Mouse (Mus musculus): ENCODE results near the gene Yod1. TPM values are rescaled to one million over a fixed set of nuclear protein-coding genes. Genes with fewer than 3 reads are reported as not detected.

Gene Yod1
- polyA plus RNA-seq, 1 experiment from 2014 or later: 13.3 TPM

- Histone ChIP-seq H3K27ac (0 out of 2 replicates have a peak overlapping the region, but pooled peaks have one; percentile 54), H3K4me3 (no peak overlapping the region), H3K9me3 (no peaks in the 10 kb centered on the region), H3K4me1 (replicated peaks) (peaks cover 15% of the 10 kb centered on the region), H3K36me3 (no peaks in the 10 kb centered on the region), H3K27me3 (ENCODE audit: insufficient read depth, poor library complexity, severe bottlenecking) (no peaks in the 10 kb centered on the region)
- no peak for DNase-seq (ENCODE audit: low spot score)
- WGBS: 21% methylated on average over 11 of the region's 11 CpGs
Measured at GRCm38 (mm10) chr1:130737411-130737881, 20.3 kb downstream of the Yod1 start.

GRCm38 (mm10) chr1:130737916-130738315, 20.8 kb downstream of the Yod1 start:
- Histone ChIP-seq H3K4me1 (replicated peaks) (peaks cover 15% of the 10 kb centered on the region), H3K36me3 (no peaks in the 10 kb centered on the region)
- WGBS: 89% methylated on average over 7 of the region's 7 CpGs

GRCm38 (mm10) chr1:130738551-130739106, 21.5 kb downstream of the Yod1 start:
- Histone ChIP-seq H3K36me3 (no peaks in the 10 kb centered on the region), H3K27ac (no peak overlapping the region), H3K27me3 (ENCODE audit: insufficient read depth, poor library complexity, severe bottlenecking) (no peaks in the 10 kb centered on the region), H3K4me1 (replicated peaks) (peaks cover 18% of the 10 kb centered on the region), H3K9me3 (no peaks in the 10 kb centered on the region), H3K4me3 (no peak overlapping the region)
- 78% methylated on average over 3 of the region's 3 CpGs for WGBS
- no peak for DNase-seq (ENCODE audit: low spot score)

More at GRCm38 (mm10) chr1:130737916-130738315, 20.8 kb downstream of the Yod1 start:
- H3K27me3 ChIP-seq (ENCODE audit: insufficient read depth, poor library complexity, severe bottlenecking): no peaks in the 10 kb centered on the region
- no peak overlapping the region for H3K27ac ChIP-seq
- no peak for DNase-seq (ENCODE audit: low spot score)
- H3K4me3 ChIP-seq: no peak overlapping the region
- H3K9me3 ChIP-seq: no peaks in the 10 kb centered on the region

GRCm38 (mm10) chr1:130739636-130740035, 22.5 kb downstream of the Yod1 start:
- H3K9me3 ChIP-seq: no peaks in the 10 kb centered on the region
- no peak overlapping the region for H3K4me3 ChIP-seq
- DNase-seq (ENCODE audit: low spot score): no peak
- 81% methylated on average over 3 of the region's 3 CpGs for WGBS
- no peaks in the 10 kb centered on the region for H3K27me3 ChIP-seq (ENCODE audit: insufficient read depth, poor library complexity, severe bottlenecking)
- H3K36me3 ChIP-seq: no peaks in the 10 kb centered on the region
- no peak overlapping the region for H3K27ac ChIP-seq
- H3K4me1 ChIP-seq (replicated peaks): peaks cover 19% of the 10 kb centered on the region

- no peak for DNase-seq (ENCODE audit: low spot score)
- Histone ChIP-seq H3K36me3 (no peaks in the 10 kb centered on the region), H3K9me3 (no peaks in the 10 kb centered on the region), H3K27me3 (ENCODE audit: insufficient read depth, poor library complexity, severe bottlenecking) (no peaks in the 10 kb centered on the region), H3K4me3 (no peak overlapping the region), H3K27ac (no peak overlapping the region; the same call in 1 of the 2 replicates), H3K4me1 (replicated peaks) (peaks cover 19% of the 10 kb centered on the region)
- 75% methylated on average over 4 of the region's 4 CpGs for WGBS
Measured at GRCm38 (mm10) chr1:130740227-130740648, 23.1 kb downstream of the Yod1 start.

GRCm38 (mm10) chr1:130740781-130741720, 23.9 kb downstream of the Yod1 start:
- 54% methylated on average over 15 of the region's 15 CpGs for WGBS
- Histone ChIP-seq H3K4me3 (no peak overlapping the region), H3K27ac (peak overlapping the region; percentile 19; the same call in 1 of the 2 replicates)

GRCm38 (mm10) chr1:130742201-130742600, 25.1 kb downstream of the Yod1 start:
- peaks cover 18% of the 10 kb centered on the region for H3K4me1 ChIP-seq (replicated peaks)
- WGBS: 88% methylated on average over 7 of the region's 7 CpGs
- H3K27ac ChIP-seq: peak overlapping the region; percentile 70
- no peak overlapping the region for H3K4me3 ChIP-seq
- H3K36me3 ChIP-seq: no peaks in the 10 kb centered on the region
- no peaks in the 10 kb centered on the region for H3K27me3 ChIP-seq (ENCODE audit: insufficient read depth, poor library complexity, severe bottlenecking)
- DNase-seq (ENCODE audit: low spot score): no peak
- no peaks in the 10 kb centered on the region for H3K9me3 ChIP-seq

More at GRCm38 (mm10) chr1:130740781-130741720, 23.9 kb downstream of the Yod1 start:
- Histone ChIP-seq H3K36me3 (no peaks in the 10 kb centered on the region), H3K9me3 (no peaks in the 10 kb centered on the region), H3K27me3 (ENCODE audit: insufficient read depth, poor library complexity, severe bottlenecking) (no peaks in the 10 kb centered on the region), H3K4me1 (replicated peaks) (peaks cover 19% of the 10 kb centered on the region)
- no peak for DNase-seq (ENCODE audit: low spot score)

GRCm38 (mm10) chr1:130743775-130744174, 26.6 kb downstream of the Yod1 start:
- H3K36me3 ChIP-seq: no peaks in the 10 kb centered on the region
- peak overlapping the region; percentile 50; the same call in 1 of the 2 replicates for H3K27ac ChIP-seq
- WGBS: 90% methylated on average over 1 of the region's 1 CpGs
- H3K9me3 ChIP-seq: no peaks in the 10 kb centered on the region
- DNase-seq (ENCODE audit: low spot score): no peak
- no peak overlapping the region for H3K4me3 ChIP-seq
- no peaks in the 10 kb centered on the region for H3K27me3 ChIP-seq (ENCODE audit: insufficient read depth, poor library complexity, severe bottlenecking)
- peaks cover 12% of the 10 kb centered on the region; the same call in 1 of the 2 replicates for H3K4me1 ChIP-seq (replicated peaks)

- Histone ChIP-seq H3K27me3 (ENCODE audit: insufficient read depth, poor library complexity, severe bottlenecking) (no peaks in the 10 kb centered on the region), H3K4me3 (no peak overlapping the region), H3K27ac (no peak overlapping the region), H3K4me1 (replicated peaks) (peaks cover 12% of the 10 kb centered on the region; the same call in 1 of the 2 replicates), H3K36me3 (no peaks in the 10 kb centered on the region), H3K9me3 (no peaks in the 10 kb centered on the region)
- DNase-seq (ENCODE audit: low spot score): no peak
- 84% methylated on average over 2 of the region's 2 CpGs for WGBS
Measured at GRCm38 (mm10) chr1:130744217-130744616, 27.1 kb downstream of the Yod1 start.

- Histone ChIP-seq H3K4me3 (no peak overlapping the region), H3K4me1 (replicated peaks) (peaks cover 12% of the 10 kb centered on the region; the same call in 1 of the 2 replicates), H3K36me3 (no peaks in the 10 kb centered on the region), H3K27ac (no peak overlapping the region), H3K27me3 (ENCODE audit: insufficient read depth, poor library complexity, severe bottlenecking) (no peaks in the 10 kb centered on the region), H3K9me3 (no peaks in the 10 kb centered on the region)
- no peak for DNase-seq (ENCODE audit: low spot score)
- WGBS: 90% methylated on average over 5 of the region's 5 CpGs
Measured at GRCm38 (mm10) chr1:130744961-130745360, 27.8 kb downstream of the Yod1 start.

- Histone ChIP-seq H3K36me3 (no peaks in the 10 kb centered on the region), H3K4me1 (replicated peaks) (peaks cover 12% of the 10 kb centered on the region; the same call in 1 of the 2 replicates), H3K4me3 (no peak overlapping the region), H3K27me3 (ENCODE audit: insufficient read depth, poor library complexity, severe bottlenecking) (no peaks in the 10 kb centered on the region), H3K9me3 (no peaks in the 10 kb centered on the region), H3K27ac (no peak overlapping the region)
- DNase-seq (ENCODE audit: low spot score): no peak
- 96% methylated on average over 3 of the region's 3 CpGs for WGBS
Measured at GRCm38 (mm10) chr1:130745591-130745990, 28.5 kb downstream of the Yod1 start.

GRCm38 (mm10) chr1:130746819-130747218, 29.7 kb downstream of the Yod1 start:
- Histone ChIP-seq H3K4me3 (no peak overlapping the region), H3K36me3 (no peaks in the 10 kb centered on the region), H3K27ac (no peak overlapping the region), H3K9me3 (no peaks in the 10 kb centered on the region), H3K4me1 (replicated peaks) (0 out of 2 replicates have a peak, but pooled peaks cover 4% of the 10 kb centered on the region), H3K27me3 (ENCODE audit: insufficient read depth, poor library complexity, severe bottlenecking) (no peaks in the 10 kb centered on the region)
- DNase-seq (ENCODE audit: low spot score): no peak
- 89% methylated on average over 3 of the region's 3 CpGs for WGBS

GRCm38 (mm10) chr1:130759689-130760088, 42.6 kb downstream of the Yod1 start:
- no peak for DNase-seq (ENCODE audit: low spot score)
- 82% methylated on average over 9 of the region's 9 CpGs for WGBS
- Histone ChIP-seq H3K27me3 (ENCODE audit: insufficient read depth, poor library complexity, severe bottlenecking) (no peaks in the 10 kb centered on the region), H3K4me1 (replicated peaks) (no peaks in the 10 kb centered on the region), H3K27ac (no peak overlapping the region), H3K36me3 (no peaks in the 10 kb centered on the region), H3K9me3 (no peaks in the 10 kb centered on the region), H3K4me3 (no peak overlapping the region)
